Mouse (Mus musculus) midbrain, embryonic 16.5 days (tissue): Measurements from ENCODE around the gene Tmem120b. TPM values are rescaled to one million over a fixed set of nuclear protein-coding genes. Genes with fewer than 3 reads are reported as not detected.

Experiments
- ATAC-seq: fragments of 200-750 bp; cut with Nextera tagmentation; 2 replicates; pipeline ENCODE4 v1.8.0; 2017; ENCODE audit warnings: moderate TSS enrichment
- H3K27ac ChIP-seq: fragments of 300-500 bp; sonication (generic); 2 replicates; pipeline ENCODE4 v1.5.1; 2014; ENCODE audit warnings: mild to moderate bottlenecking, low read length, mixed read lengths
- H3K27me3 ChIP-seq: fragments of 300-500 bp; sonication (generic); 2 replicates; pipeline ENCODE4 v1.6.1; 2014; ENCODE audit warnings: low read depth, low read length, mixed read lengths; ENCODE audit not compliant: control insufficient read depth, insufficient read depth
- H3K36me3 ChIP-seq: fragments of 300-500 bp; sonication (generic); 2 replicates; pipeline ENCODE4 v1.6.1; 2014; ENCODE audit warnings: mild to moderate bottlenecking, low read length, moderate library complexity, mixed read lengths; ENCODE audit not compliant: control insufficient read depth, insufficient read depth
- H3K4me1 ChIP-seq: fragments of 300-500 bp; sonication (generic); 2 replicates; pipeline ENCODE4 v1.6.1; 2014; ENCODE audit warnings: mild to moderate bottlenecking, low read length, mixed read lengths; ENCODE audit not compliant: control insufficient read depth, insufficient read depth
- H3K4me2 ChIP-seq: fragments of 300-500 bp; sonication (generic); 2 replicates; pipeline ENCODE4 v1.6.1; 2014; ENCODE audit warnings: mild to moderate bottlenecking, low read length, mixed read lengths
- H3K4me3 ChIP-seq: fragments of 300-500 bp; sonication (generic); 2 replicates; pipeline ENCODE4 v1.5.1; 2014; ENCODE audit warnings: low read depth, mild to moderate bottlenecking, low read length, moderate library complexity, mixed read lengths
- H3K9ac ChIP-seq: fragments of 300-500 bp; sonication (generic); 2 replicates; pipeline ENCODE4 v1.6.1; 2014; ENCODE audit warnings: low read depth, low read length, mixed read lengths
- H3K9me3 ChIP-seq: fragments of 300-500 bp; sonication (generic); replicated peaks from 2 replicates; pipeline ENCODE4 v1.6.1; 2014; ENCODE audit warnings: mild to moderate bottlenecking, low read length, mixed read lengths; ENCODE audit not compliant: control insufficient read depth, poor library complexity, severe bottlenecking
- WGBS: fragments of 180-500 bp; shearing (Covaris S2); extraction: QIAGEN DNeasy Blood & Tissue Kit; methylation state at CpG from one replicate; pipeline ENCODE4 v1.1.7; 2014; 5-methylcytosine and 5-hydroxymethylcytosine counted together
- polyA plus RNA-seq: library from polyadenylated mRNA; unstranded; fragments of >200 nt; fragmentation: Nextera tagmentation; extraction: Ambion mirVana; gene quantifications from 2 replicates; pipeline ENCODE4 v1.2.1, GENCODE M21; 2015

Gene Tmem120b
- polyA plus RNA-seq, 1 experiment from 2014 or later, result 16.9 TPM

GRCm38 (mm10) chr5:123166437-123166836 is 98.2 kb downstream of the Tmem120b start:
- H3K9me3 ChIP-seq, result no peaks in the 10 kb centered on the region
- no peak overlapping the region for H3K9ac ChIP-seq
- H3K4me1 ChIP-seq, result no peaks in the 10 kb centered on the region
- no peak overlapping the region for H3K27ac ChIP-seq
- no peak overlapping the region for H3K4me3 ChIP-seq
- WGBS, result 92% methylated on average over 10 of the region's 10 CpGs
- H3K4me2 ChIP-seq, result no peak overlapping the region
- no peak for ATAC-seq
- H3K27me3 ChIP-seq, result no peaks in the 10 kb centered on the region
- H3K36me3 ChIP-seq, result peaks cover 29% of the 10 kb centered on the region

Other genes with a start within 250 kb of the Tmem120b start
- gene Anapc5, start 247.1 kb upstream of the Tmem120b start, polyA plus RNA-seq, result 520 and 546 TPM in 2 replicates
- 48.3 and 50.7 TPM in 2 replicates for gene Rnf34, start 218.4 kb upstream of the Tmem120b start, polyA plus RNA-seq
- gene Kdm2b, start 78.6 kb upstream of the Tmem120b start, polyA plus RNA-seq, result 117 and 123 TPM in 2 replicates
- 9.3 and 10.7 TPM in 2 replicates for gene Orai1, start 53.3 kb upstream of the Tmem120b start, polyA plus RNA-seq
- gene Morn3, start 21.4 kb upstream of the Tmem120b start, polyA plus RNA-seq, result 0.62 and 1.7 TPM in 2 replicates
- 13.9 and 21.4 TPM in 2 replicates for gene Rhof, start 64.3 kb downstream of the Tmem120b start, polyA plus RNA-seq
- 10.0 and 11.8 TPM in 2 replicates for gene Setd1b, start 73.8 kb downstream of the Tmem120b start, polyA plus RNA-seq
- 73.6 and 77.6 TPM in 2 replicates for gene Psmd9, start 101.0 kb downstream of the Tmem120b start, polyA plus RNA-seq
- not detected in 2 replicates for gene Hpd, start 114.3 kb downstream of the Tmem120b start, polyA plus RNA-seq
- gene Wdr66, start 183.7 kb downstream of the Tmem120b start, polyA plus RNA-seq, result 0.94 and 1.7 TPM in 2 replicates